Mouse (Mus musculus) urinary bladder, postnatal 10 days (tissue): ENCODE results near the gene Zfp704.

Source experiments
- DNase-seq: peaks from one replicate; pipeline ENCODE4 v3.0.0; 2022; ENCODE audit warnings: low spot score

Zfp704 gene

DNA sequence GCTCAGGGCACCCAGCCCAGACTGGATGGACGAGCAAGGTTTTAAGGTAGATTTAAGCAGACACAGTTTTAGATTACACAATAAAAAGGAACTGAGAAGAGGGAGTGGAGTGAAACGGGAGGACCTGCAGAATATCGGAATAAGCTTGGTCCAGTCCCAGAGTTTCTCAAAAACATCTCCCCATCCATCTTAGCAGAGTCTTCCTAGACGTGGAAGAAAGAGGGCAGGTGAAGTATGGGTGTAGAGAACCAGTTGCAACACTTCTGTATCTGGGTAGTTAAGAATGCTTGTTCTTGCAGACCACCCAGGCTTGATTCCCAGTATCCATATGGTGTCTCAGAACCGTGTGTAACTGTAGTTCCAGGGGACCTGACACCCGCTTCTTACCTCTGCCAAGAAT lies 149.6 kb downstream of the Zfp704 start:
- DNase-seq = no peak

DNA sequence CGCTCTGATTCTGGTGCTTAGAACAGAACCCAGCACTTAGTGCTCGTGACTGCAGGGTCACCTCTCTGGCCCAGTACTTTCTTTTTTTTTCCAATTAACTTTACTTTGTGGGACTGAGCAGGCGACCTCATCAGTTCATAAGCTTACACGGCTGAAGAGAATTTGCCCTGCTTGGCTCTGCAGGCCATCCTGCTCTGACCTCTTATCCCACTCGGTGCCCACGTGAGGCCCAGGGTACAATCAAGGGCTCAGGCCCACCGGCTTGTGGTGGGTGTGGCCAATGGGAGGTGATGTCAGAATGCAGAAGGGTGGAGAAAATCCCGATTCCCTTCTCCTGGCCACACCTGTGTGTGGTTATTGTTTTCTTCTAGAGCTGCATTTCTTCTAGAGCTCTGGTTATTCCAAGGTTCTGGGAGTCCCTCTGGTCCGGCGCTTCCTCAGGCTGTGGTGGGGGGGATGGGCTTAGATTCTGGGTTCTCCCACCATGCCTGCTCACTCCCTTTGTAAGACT lies 153.4 kb downstream of the Zfp704 start:
- no peak for DNase-seq

DNA sequence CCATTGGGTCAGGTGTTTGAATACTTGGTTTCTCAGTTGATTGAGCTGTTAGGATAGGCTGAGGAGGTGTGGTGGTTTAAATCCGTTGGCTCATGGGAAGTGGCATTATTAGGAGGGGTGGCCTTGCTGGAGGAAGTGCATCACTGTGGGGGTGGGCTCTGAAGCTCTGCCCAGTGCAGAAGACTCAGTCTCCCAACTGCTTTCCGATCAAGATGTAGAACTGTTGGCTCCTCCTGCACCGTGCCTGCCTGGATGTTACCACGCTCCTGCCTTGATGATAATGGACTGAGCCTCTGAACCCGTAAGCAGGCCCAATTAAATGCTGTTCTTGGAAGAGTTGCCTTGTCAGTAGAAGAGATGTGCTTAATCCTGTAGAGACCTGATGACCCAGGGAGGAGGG lies 154.5 kb downstream of the Zfp704 start:
- DNase-seq = no peak

DNA sequence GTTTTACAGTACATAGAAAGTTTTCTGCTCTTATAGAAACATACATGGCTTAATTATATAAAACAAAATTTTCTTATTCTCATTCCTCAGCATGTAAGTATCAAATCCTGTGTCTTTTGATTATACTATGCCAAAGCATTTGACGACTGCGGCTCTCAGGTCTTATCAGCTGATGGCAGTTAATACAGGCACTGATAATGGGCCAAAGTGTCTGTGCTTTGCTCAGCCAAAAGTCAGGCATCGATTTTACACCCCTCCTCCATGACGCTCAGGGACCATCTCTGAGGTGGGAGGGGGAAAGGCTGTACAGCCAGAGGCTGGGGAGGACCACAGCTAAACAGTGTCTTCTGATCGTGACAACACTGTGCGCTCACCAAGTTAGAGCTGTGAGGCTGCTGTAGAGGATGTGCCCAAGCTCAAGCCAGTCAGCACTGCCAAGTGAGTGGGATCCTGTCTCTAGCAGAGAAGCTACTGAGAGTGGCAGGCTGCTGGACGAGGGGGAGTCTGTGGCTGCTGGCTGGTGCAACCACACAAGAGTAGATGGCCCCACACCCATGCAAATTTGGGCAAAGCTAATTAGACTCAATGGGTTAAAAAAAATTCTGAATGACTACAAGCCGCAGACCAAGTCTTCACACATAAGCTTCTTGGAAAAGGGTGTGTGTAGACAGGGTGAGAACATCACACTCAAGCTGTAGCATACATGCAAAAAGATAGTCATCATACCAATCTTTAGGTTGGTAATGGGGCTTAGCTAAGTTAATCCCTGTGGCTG lies 155.1 kb downstream of the Zfp704 start:
- DNase-seq = no peak

DNA sequence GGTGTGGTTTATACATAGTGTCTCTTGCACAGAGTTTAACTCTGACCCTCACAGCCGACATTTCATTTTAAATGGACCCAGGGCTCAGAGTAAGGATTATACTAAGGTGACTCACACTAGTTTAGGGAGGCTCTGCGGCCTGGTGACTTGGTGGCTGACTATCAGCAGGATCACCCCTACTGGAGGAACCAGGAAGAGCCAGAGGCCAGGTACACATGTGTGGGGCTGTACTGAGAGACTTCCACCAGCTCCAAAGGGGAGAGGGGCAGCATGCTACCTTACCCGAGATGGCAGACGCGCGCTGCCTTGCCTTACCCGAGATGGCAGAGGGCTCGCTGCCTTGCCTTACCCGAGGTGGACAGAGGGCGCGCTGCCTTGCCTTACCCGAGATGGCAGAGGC lies 159.4 kb downstream of the Zfp704 start:
- no peak for DNase-seq

DNA sequence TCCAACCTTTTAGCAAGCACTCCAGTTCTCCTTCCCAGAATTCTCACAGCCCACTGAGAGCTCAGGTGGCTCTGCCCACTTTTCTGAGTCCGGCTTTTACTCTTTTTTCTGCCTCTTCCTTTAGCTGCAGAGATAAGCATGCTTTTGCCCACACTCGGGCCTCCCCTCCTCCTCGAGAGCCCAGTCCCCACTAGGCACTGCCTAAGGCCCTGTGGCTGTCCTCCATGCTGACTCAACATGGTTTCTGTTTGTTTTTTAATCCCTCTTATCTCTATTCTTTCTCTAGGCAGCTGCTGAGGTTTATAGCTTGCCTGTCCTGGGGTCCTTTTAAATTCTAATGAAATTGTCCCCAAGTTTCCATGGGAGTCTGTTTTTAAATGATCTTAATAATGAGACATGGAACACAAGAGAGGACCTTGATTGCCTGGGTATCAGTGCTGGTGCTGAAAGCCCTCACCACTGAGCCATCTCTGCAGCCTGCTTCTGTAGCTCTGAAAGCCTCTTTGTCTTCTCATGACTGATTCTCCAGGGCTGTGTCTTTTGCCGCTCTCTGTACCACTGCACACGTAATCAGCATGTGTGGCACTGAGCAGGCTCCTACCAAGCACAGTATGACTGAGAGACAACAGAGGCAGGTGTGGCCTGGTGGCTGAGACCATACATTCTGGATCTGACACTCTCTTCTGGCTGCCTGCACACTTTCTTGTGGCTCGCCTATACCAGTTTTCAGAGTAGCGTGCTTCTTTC lies 160.5 kb downstream of the Zfp704 start:
- DNase-seq = no peak

DNA sequence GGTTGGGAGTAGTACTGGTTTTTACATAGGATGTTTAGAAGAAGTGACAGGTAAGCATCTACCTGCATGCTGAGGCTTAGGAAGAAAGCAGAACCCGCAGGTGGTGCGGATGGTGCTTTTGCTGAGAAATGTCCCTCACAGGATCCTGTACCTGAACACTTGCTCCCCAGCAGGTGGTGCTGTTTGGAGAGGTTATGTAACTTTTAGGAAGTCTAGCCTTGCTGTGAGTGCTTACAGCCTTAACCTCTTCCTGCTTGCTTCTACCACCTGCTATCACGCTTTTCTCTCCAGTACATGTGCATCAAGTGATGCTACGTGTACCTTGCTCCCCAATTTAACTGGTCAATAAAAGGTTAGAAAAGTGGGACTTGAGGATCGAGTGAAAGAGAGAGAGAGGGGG lies 161.3 kb downstream of the Zfp704 start:
- no peak for DNase-seq

DNA sequence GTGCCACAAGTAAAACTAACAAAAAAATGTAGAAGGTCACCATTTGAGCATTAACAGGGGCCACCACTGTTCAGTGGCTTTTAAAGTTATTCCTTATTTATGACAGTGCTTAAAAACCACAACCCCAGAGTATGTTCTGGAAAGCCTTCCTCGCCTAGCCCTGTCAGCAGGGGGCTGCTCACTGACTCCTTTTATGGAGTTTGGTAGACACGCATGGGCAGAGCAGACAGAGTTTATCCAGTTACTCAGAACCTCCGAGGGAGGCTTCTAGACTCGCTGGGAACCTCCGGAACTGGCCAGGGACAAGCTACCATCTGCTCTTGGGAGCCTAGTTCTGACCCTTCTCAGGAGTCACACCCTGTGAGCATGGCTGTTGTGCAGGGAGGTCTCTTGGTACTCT lies 165.3 kb downstream of the Zfp704 start:
- DNase-seq = no peak

DNA sequence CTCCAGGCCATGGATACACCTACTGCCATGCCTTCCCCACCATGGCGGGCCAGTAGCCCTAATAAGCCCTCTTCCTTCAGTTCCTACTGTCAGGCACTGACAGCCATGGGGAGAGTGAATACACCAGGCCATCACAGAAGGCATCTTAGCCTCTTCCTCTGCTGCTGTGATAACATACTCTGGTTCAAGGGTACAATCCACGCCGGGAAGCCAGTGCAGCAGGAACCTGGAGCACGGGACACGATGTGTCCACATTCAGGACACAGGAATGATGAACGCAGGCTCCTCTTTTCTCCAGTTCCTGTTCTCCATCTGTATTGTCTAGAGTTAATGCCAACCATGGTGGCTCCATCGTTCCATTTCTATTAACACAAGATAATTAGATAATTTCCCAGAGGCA lies 165.9 kb downstream of the Zfp704 start:
- no peak for DNase-seq

DNA sequence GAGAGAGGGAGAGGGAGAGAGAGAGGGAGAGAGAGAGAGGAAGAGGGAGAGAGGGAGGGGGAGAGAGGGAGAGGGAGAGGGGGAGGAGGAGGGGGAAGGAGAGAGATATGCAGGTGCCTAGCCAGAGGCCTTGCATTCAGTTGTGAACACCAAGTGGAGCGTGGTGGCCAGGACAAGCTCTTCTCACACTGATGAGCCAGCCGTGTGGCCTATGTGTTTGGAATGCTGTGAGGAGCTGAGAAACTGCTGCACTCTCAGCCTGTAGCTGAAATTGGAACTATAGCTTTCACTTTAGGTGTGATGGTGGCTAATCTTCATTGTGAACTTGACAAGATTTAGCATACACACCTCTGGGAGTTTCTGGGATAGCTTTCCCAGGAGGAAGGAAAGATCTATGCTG lies 166.4 kb downstream of the Zfp704 start:
- no peak for DNase-seq

DNA sequence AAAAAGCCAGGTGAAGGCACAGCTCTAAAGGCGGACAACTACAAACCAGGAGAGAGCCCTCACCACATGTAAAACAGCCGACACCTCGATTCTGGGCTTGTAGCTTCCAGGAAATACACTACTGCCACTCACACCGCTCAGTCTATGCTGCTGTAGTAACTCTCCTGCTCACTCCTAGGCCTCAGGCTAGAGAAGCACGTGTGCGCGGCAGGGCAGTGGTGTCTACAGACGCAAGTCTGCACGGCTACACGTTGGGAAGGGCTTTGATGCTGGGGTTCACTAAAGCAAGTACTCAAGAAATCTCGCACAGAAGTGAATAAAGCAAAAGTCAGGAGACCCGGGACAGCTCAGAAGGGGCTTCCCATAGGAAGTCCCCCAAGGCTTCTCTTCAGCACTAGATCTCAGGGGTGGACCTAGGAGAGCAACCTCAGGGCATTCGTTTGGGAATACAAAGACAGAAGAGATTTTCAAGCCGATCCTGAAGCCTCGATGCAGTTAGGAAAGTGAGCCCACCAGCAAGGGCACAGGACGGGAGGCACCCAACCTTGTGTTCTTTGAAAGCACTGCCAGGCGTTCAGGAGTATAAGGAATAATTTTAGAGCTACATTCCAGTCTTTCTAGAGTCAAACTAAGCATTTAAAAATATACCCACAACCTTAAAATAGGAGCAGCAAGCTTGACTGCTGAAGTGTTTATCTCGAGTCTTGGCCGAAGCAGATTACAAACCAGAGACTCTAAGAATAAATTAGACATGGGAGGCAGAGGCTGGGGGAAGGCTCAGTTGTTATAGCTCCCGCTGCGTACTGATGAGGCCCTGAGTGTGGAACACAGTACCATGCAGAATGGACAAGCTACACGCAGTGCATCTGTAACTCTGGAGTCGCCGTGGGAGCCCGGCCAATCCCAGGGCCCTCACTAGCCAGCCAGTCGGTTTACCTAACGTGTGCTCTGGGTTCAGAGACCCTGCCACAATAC lies 168.0 kb downstream of the Zfp704 start:
- no peak for DNase-seq

DNA sequence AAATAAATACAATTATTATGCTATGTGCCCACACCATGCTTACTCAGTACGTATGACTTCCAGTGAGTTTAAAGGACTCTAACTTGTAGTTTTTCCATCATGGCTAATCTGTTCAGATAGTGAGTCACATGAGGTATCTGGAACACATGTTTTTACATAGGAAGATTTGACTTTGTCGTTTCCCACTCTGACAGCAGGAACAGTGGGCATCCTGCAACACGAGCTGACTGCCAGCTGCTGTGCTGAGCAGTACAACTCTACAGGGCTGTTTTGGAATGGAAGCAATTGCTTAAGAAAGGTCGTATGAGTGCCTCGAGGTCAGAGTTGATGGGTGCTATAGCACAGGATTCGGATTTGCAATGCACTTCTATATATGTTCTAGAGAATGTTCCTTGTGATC lies 169.4 kb downstream of the Zfp704 start:
- no peak for DNase-seq

DNA sequence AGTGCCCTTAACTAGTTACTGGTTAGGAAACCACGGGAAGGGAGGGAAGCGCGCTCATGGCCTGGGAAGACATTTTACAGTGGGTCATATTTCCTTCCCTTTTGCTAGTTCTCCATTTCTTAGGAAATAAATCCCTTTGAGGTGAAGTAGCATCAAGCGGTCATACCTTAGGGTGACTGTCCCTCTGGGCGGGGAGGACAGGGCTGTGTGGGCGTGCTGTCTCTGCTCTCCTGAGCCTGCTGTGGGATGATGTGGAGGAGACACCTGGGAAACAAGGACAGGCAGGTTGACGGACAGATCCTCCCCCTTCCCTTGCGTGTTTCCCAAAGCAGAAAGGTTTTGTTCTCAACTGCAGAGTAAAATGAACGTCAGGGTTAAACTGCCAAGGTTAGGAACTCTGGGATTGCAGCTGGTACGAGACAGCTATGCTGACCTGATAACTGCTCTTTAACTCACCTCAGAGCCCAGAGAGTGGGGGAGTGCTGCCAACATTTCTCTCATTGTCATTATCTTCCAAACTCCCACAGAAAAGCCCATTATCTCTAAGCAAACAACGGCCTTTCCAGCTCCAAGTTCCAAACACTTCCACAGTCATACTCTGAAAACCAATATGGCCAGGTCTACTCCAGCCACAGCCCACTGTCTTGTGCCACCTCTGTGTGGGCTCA lies 170.1 kb downstream of the Zfp704 start:
- no peak for DNase-seq

DNA sequence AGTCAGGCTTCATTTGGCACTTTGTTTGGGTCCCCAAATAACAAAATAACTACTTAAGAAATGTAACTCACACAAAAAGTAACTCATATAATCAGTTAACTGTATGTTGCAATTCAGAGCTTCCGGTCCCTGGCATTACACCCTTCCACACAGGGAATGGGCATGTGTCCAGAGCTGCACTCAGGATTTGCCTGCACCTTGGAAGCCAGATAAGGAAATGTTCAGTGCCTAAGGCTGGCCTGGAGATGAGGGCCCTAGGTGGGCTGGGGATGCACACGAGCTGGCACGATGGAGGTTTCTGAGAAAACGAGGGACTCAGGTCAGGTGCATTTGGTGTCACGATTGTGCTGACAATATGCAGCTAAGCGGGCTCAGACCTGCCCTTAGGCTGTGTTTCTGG lies 173.6 kb downstream of the Zfp704 start:
- no peak for DNase-seq

DNA sequence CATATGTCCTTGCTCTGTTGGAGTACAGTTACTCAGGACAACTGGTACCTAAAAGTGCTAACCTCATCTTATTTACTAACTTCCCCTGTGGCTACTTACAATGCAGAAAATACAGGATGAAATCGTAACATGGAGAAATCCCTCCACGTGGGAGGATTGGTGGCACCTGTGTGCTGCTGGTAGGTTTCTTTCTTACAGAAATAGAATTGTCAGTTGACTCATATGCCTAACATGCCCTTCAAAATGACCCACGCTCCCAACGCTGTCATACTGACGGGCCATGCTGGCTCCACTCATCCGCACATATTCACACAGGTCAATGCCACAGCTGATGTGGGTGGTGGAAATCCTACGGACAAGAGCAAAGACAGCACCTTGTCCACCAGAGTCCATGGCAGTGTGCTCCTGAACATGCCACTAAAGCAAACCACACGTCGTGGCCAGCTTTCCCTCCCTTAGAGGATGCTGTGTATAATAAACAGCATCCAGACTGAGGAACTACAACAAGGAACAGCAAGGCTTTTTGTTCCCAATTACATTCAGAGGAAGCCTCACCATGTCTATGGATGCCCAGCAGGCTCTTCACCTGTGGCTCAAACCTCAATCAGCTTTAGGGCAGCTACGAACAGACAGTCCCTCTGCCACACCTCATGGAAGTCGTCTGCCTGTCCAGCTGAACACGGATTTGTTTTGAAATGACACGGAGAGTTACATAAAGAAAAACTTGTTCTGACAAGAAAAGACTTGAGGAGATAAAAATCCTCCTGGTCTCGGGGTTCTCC lies 175.3 kb downstream of the Zfp704 start:
- DNase-seq = no peak

DNA sequence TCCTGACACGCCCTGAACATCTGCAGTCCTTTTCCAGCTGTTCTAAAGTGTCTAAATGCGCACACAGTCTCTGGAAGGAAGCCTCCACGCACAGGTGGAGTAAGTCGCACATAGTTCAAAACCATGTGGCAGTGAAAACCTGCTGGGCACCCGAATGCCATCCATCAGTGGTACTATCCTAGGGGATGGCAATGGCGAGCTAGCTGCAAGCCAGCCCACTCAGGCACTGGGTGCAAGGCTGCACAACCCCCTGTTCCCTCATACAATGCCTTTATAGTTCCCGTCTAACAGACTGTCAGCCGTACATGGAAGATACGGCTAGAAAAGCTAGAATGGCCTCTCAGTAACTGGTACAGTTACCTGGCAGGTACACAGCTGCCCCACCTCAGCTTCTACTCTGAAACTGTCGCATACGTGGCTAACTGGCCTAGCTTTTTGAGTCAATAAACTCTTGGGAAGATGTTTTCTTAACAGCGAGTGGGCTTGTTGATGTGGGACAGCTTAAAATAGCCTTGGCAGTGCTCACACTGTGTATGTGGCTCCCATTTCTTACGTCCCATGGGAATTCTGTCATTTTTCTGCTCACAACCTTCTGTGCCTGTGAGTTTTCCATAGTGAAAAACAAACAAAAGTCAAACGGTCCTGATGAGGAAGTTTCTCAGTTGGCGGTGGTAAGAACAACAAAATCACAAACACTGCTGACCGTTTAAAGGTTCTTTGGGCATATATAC lies 176.9 kb downstream of the Zfp704 start:
- DNase-seq = no peak

DNA sequence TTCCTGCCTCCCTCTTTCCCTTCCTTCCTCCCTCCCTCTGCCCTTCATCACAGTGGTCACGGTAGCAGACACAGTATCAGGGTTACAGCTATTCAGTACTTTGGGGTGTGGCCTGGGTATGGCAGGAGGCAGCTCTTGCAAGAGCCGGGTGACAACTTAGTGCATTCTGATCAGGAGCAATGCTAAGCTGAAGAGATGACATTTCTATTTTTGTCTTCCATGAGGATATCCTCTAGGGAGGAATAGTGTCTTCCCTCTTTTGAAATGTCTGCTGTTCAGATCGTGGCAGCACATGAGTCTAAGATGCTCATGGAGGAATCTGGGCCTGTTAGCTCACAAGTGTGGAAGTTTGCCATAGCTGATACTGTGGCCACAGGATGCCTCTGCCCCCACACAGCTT lies 177.7 kb downstream of the Zfp704 start:
- DNase-seq = no peak

DNA sequence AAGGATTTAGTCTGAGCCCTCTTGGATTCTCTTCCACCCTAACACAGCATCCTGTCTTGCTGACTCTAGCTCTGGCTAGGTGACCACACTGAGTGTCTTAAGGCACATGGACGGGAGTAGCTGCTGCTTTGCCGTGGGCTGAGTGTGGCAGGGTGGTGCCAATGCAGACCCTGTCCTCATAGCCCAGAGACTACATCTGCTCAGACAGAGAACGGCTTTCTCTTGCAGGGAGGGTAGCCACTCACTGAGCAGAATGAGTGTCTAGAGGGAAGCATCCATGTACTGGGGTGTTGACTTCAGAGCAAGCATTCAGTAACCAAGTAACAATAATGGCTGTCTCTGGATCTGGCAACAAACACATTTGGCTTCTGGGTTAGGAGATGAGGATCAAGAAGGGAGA lies 179.9 kb downstream of the Zfp704 start:
- DNase-seq = no peak

DNA sequence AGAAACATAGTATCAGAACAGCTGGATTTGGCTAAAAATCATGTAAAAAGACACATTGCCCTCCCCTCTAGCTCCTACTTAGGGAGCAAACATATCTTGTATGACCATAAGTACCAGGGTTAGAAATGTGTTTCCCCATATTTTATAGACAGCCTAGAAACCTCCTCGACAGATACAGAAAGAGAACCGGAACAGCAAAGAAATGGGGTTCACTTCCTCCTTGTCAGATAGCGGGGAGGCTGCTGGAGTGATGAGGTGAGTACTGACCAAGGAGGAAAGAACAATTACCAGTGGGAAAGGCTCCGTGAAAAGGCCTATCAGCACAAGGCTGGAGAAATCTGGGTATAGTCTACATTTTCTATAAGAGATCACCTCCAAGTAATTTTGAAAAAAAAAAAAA lies 182.1 kb downstream of the Zfp704 start:
- DNase-seq = no peak

DNA sequence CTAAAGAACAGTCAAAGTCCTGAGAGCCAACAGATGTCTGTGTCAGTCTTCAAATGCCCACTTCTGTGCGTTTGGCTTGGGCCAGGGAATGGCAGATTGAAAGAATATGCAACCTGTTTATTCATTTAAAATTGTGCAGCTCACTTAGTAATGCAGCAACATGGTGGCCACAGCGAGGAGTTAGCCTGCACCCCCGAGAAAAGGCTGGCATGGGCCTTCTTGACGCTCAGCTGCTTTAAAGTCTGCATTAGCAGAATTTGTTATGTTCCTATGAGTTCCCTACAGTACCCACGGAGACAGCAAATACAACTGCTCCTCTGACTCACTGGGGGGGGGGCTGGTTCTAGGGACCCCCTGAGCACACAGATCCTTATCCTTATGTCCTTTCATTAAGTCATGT lies 184.2 kb downstream of the Zfp704 start:
- DNase-seq = no peak
